In genomic region chr13:104630808-104631207, GRCm38 (mm10) we compare ENCODE assay signal across 14 mouse cellular contexts.
DNase-seq lines count a peak whose midpoint lies in the region.
"Had no signal": no experiment of that assay in that cellular context is flagged by ENCODE, and none has a peak within 500 bp of the region (broad histone marks: within the 10 kb centered on the region; RNA-seq: fewer than 3 reads in every experiment).

No protein-coding gene starts in this region.

- WGBS in limb, embryonic 10.5 days: 93% methylated on average over 5 of the region's 5 CpGs

- 0 out of 2 replicates have a peak overlapping the region, but pooled peaks have one; percentile 27 for H3K27ac ChIP-seq in limb, embryonic 10.5 days
- H3K27ac ChIP-seq: left cerebral cortex, adult 2 months; liver, embryonic 14.5 days had no signal

- H3K9me3 ChIP-seq in limb, embryonic 10.5 days (replicated peaks): no peaks in the 10 kb centered on the region
- H3K9me3 ChIP-seq: megakaryocyte, embryonic 14.5 days had no signal

- H3K27me3 ChIP-seq in limb, embryonic 10.5 days (ENCODE audit: low read depth, poor library complexity, severe bottlenecking): no peaks in the 10 kb centered on the region
- H3K27me3 ChIP-seq: CH12.LX; megakaryocyte, embryonic 14.5 days had no signal

- peak; percentile 10 for DNase-seq in gastrocnemius, postnatal 10 days
- DNase-seq in gastrocnemius, postnatal 36 days: no peak
- peak; percentile 46 for DNase-seq in kidney, adult 9 months
- no peak for DNase-seq in kidney, adult 11 months
- peak; percentile 29 for DNase-seq in brain, adult 2 months (ENCODE audit: low read depth, low spot score)
- no peak for DNase-seq in limb, embryonic 10.5 days (ENCODE audit: low spot score)
- DNase-seq in thymus, postnatal 4 days: no peak
- DNase-seq in T-cell, adult 2 months (ENCODE audit: low spot score): no peak
- DNase-seq: adrenal gland, postnatal 36 days; retina, postnatal 1 day had no signal

- H3K36me3 ChIP-seq in limb, embryonic 10.5 days: peaks cover 8% of the 10 kb centered on the region; the same call in 1 of the 2 replicates

- peaks cover 56% of the 10 kb centered on the region for H3K4me1 ChIP-seq in limb, embryonic 10.5 days
- H3K4me1 ChIP-seq: megakaryocyte, embryonic 14.5 days had no signal

- intact Hi-C loops in gastrocnemius, postnatal 36 days (cut with DNase I): no loop called here

- no peak overlapping the region for H3K4me3 ChIP-seq in limb, embryonic 10.5 days
- H3K4me3 ChIP-seq: left cerebral cortex, adult 2 months; megakaryocyte, embryonic 14.5 days had no signal

Comparison
In these comparisons a context has a peak if more than half of its experiments do, and no peak if none do; other contexts are left out.
1. DNase-seq: peak in gastrocnemius, postnatal 10 days (single experiment), kidney, adult 9 months (single experiment) and brain, adult 2 months (single experiment); none in gastrocnemius, postnatal 36 days (0 of 2), kidney, adult 11 months (single experiment), limb, embryonic 10.5 days (single experiment), thymus, postnatal 4 days (single experiment) and T-cell, adult 2 months (single experiment).